Mouse (Mus musculus) testis, adult 2 months (tissue): ENCODE results near the gene Hcfc1r1.

Experiments used
- CTCF ChIP-seq: fragments of 200-500 bp; IDR thresholded peaks from 2 replicates; pipeline ENCODE4 v1.5.1; 2012; ENCODE audit warnings: low read depth, mild to moderate bottlenecking, inconsistent platforms, low read length, moderate library complexity; ENCODE audit not compliant: control insufficient read depth, insufficient read depth, insufficient replicate concordance
- POLR2A ChIP-seq: fragments of 200-500 bp; IDR thresholded peaks from 2 replicates; pipeline ENCODE4 v1.6.1; 2012; ENCODE audit warnings: low read depth, mild to moderate bottlenecking, inconsistent platforms, low read length, moderate library complexity; ENCODE audit not compliant: control insufficient read depth

DNA sequence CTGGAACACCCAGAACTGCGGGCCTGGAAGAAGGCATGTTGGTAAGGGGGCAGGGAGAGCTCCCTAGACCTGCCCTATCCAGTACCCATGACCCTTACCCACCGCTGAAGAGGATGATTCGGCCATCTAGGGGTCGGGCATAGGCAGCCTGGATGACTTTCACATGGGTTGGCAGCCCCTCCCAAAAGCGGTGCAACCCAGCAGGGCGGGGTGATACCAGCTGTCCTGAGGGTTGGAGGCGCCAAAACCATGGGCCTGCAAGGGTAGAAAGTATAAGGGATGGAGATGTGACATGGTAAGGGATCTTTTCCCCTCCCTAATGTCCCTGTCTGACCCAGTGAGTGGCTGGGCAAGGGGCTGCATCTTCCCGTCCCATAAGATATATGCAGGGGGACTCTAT is 42.2 kb upstream of the Hcfc1r1 start:
- no peak for TF ChIP-seq CTCF
- TF ChIP-seq POLR2A = no peak
